Mouse (Mus musculus): Measurements from ENCODE around the gene Myo5c.

Gene Myo5c

DNA sequence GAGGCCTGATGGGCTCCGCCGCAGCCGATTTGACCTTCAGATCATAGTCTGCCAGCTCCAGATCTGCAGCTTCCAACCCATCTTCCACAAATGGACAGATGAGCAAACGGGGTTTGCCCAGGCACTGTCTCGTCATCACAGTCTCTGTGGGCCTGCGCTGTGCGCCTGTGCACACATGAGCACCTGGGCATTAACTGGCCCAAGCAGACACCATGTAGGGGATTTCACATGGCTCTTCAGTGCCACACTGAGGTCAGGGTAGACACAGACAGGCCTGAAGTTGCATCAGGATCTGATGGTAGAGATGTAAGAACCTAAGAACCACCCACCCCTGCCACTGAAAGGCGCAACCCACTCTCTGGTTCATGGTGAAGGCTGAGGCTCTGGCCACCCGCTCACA is 43.2 kb downstream of the Myo5c start:
- peak; percentile 25 for DNase-seq (ENCODE audit: low read depth, low spot score)

GRCm38 (mm10) chr9:75280814-75281213 is 49.0 kb downstream of the Myo5c start:
- peak; percentile 29 for DNase-seq (ENCODE audit: low read depth, low spot score)

GRCm38 (mm10) chr9:75282179-75282578 is 50.4 kb downstream of the Myo5c start:
- DNase-seq (ENCODE audit: low read depth, low spot score): no peak

DNA sequence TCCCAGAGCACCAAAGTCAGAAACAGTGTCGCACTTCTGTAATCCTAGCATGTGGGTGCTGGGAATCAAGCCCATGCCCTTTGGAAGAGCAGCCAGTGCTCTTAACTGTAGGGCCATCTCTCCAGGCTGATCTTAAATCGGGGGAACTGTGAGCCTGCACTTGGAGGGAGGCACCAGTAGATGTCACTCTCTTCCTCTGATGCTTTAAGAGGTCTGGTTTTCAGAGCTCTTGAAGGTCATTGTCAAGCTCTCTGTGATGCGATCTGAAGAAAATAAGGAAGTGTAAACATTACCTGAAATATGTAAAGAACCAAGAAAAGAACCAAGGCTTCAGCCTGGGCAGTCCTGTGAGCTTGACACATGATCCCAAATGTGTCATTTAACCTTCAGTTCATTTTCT is 51.0 kb downstream of the Myo5c start:
- DNase-seq (ENCODE audit: low read depth, low spot score): peak; percentile 88

- no peak for DNase-seq (ENCODE audit: low read depth, low spot score)
Measured at GRCm38 (mm10) chr9:75283636-75284035, 51.8 kb downstream of the Myo5c start.

DNA sequence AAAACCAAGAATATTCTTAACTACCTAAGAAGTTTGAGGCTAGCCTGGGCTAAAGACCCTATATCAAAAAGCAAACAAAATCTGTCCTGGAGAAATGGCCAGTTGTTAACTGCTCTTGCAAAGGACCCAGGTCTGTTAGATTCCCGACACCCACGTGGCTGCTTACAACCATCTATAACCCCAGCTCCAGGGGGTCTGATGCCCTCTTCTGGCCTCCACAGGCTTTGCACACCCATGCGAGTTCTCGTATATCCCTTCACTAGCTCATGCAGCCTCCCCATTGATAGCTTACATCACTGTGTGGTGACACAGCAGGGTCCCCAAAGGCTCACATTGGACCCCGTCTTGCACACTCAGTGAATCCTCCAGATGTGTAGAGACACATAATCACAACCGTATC is 53.5 kb downstream of the Myo5c start:
- DNase-seq (ENCODE audit: low read depth, low spot score): no peak

DNA sequence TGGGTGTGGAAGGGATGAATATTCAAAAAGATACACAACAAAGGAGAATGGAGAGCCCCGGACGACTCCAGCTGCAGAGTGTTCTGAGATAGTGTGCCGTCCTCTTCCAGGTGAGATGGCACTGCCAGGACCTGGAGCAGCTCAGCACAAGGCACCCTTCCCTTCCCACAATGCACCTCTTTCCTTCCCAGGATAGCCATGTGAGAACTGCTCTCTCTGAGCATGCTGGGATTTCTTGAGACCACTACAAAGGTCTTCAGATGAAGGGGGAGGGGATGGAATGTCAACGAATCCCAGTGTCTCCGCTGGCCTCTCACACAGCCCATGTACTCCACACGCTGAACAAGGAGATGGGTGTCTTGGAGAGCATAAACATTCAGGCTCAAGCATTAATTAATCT is 55.8 kb downstream of the Myo5c start:
- DNase-seq (ENCODE audit: low read depth, low spot score): no peak

DNA sequence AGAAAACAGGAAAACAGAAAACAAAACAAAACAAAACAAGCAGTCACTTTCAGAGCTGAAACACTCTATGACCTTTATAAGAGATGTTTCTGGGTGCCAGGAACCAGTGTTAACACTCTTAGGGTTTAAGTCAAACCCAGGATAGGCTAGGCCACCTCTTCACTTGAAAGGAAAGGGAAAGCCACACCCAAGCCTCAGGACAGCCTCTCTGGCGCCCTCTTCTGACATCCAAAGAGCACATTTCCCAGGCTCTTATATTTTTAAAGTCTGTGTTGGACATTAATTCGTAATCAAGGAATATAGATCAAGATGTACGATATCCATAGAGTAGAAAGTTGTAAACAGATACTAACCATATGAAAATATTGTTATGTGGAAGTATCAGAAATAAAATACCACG is 57.7 kb downstream of the Myo5c start:
- DNase-seq (ENCODE audit: low read depth, low spot score): peak; percentile 58

GRCm38 (mm10) chr9:75299342-75299741 is 67.5 kb downstream of the Myo5c start:
- peak; percentile 47 for DNase-seq (ENCODE audit: low read depth, low spot score)

DNA sequence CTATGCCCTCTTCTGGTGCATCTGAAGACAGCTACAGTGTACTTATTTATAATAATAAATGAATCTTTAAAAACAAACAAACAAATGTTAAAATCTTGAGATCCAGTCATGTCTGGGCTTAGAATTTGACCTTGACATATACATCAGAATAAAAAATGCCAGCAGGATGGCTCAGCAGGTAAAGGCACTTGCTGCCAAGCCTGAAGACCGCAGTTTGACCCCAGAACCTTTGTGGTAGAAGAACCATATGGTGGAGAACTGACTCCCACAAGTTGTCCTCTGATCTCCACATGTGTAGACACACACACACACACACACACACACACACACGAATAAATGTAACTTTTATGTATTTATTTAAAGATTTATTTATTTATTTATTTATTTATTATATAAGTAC is 71.2 kb downstream of the Myo5c start:
- DNase-seq (ENCODE audit: low read depth, low spot score): no peak

DNA sequence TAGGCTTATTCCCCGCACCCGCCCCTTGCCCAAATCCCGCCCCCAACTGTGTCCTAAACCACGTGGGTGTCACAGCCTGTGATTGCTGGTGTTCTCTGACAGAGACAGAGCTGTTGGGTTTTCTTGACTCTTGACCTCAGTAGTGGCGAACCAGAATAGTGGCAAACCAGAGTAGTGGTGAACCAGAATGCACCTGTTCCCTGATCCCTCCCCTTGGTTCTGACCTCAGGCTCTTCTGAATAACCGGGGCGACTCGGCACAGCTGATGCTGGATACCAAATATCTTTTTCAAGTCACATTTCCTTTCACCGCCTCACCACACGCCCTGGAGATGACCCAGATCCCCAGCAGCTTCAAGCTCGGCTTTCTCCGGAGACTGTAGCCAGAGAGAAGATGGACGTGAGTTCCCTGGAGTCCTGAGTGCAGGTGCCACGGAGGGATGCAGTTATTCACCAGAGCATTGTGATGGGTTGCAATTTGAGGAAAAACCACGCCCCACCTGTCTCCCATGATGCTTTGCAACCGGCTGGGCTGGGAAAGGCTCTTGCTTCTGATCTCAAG is 72.0 kb downstream of the Myo5c start:
- no peak for DNase-seq (ENCODE audit: low read depth, low spot score)

DNA sequence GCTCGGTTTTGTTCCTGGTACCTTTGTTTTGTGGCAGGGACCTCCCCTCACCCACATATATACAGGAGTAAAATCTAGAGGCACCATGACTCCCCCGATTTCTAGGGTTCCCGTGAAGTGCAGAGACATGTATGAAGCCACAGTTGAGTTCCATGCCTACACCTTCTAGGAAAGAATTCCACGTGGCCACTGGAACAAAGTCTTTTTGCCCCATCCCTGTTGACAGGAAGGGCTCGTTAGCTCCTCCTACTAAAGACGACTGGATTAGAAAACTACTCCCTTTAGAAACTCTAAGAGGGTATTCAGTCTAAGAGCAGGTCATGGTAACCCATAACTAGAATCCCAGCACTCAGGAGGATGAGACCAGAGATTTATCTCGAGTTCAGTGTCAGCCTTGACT is 72.5 kb downstream of the Myo5c start:
- DNase-seq (ENCODE audit: low read depth, low spot score): no peak

- DNase-seq (ENCODE audit: low read depth, low spot score): no peak
Measured at GRCm38 (mm10) chr9:75306126-75306898, 74.5 kb downstream of the Myo5c start, which contains the start of gene Gnb5. Gnb5 (plus strand) TSS chr9:75306288.

- no peak for DNase-seq (ENCODE audit: low read depth, low spot score)
Measured at GRCm38 (mm10) chr9:75307015-75307414, 75.2 kb downstream of the Myo5c start.

DNA sequence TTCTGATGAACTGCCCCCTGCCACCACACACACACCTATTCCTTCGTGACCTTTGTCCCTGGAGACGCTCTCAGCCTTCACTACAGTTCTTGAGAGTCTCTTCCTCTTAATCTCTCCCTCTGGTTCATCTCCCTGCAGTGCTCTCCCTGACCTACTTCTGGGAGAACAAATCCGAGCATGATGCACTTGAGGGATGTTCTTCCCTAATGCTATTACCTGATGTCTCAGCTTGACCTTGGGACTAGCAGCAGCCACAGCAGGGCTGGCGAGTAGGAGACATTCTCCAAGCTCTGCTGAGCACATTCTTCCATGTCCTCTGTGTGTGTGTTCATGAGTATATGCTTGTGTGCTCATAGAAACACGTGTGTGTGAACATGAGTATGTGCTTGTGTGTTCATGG is 76.8 kb downstream of the Myo5c start:
- DNase-seq (ENCODE audit: low read depth, low spot score): no peak

GRCm38 (mm10) chr9:75312008-75312407 is 80.2 kb downstream of the Myo5c start:
- DNase-seq (ENCODE audit: low read depth, low spot score): peak; percentile 86

DNA sequence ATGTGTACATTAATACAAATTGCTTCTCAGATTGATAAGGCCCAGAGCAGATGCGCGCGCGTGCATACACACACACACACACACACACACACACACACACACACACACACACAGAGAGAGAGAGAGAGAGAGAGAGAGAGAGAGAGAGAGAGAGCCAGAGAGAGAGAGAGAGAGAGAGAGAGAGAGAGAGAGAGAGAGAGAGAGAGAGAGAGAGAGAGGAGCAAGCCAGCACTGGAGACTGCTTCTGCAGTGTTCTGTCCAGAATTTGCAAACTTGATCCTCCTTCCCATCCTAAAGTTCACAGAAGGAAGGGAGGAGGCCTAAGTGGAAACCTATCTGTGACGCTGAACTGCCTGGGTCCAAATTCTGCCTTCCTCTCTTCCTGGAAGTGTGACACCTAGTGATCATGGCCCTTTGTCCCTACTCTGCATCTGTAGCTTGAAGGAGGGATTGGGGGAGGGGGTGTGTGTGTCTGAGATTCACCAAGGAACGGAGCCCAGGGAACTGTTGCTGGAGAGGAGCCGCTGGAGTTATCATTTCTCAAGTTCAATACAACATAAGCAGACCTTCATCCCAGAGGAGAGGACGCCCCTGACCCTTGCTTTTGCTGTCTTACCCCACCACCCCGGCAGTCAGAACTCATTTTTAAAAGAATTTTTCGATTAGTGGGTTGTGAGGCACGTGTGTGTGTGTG is 81.5 kb downstream of the Myo5c start:
- peak; percentile 23 for DNase-seq (ENCODE audit: low read depth, low spot score)

GRCm38 (mm10) chr9:75313832-75314516 is 82.2 kb downstream of the Myo5c start:
- DNase-seq (ENCODE audit: low read depth, low spot score): peak; percentile 56

DNA sequence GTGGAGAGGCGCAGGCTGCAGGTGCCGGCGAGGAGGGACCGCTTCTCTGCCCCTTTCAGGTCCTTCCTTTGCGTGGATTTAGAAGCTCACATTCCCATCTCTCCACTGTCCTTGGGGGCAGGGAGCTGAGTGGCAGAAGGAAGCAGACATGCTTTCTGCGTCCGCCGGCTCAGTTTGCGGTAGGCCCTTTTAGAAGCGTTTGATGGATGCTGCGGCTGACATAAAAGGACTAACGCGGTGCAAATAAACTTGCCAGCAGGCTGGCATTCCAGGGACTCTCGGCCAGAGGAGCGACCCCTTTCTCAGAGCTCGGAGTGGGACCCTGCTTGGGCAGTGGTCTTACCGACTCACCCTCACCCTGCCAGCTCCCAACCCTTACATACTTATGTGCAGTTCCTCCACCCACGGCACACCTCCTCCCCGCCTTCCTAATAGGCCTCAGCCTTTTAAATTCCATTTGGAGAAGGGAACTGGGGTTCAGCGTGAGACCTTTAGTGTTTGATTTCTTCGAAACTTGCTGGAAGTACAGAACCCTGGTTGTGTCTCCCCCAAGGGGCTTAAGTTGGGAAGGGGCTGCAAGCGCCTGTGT is 82.8 kb downstream of the Myo5c start:
- no peak for DNase-seq (ENCODE audit: low read depth, low spot score)

DNA sequence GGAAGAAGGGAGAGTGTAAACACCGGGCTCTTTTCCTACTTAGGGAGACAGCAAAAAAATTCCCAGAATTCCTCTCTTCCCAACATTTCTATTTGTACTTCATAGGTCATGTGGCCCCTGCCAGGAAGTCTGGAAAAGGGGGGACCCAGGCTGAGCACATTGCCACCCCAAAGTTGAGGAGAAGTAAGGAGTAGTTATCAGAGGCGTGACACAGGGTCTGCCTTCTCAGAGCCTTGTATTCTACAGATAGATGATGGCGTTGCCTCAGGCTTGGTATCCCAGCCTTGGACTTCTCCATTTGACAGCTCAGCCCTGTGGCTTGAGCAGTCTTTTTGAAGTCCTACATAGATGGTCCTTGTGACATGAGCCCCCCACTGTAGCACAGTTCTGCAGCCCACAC is 83.4 kb downstream of the Myo5c start:
- no peak for DNase-seq (ENCODE audit: low read depth, low spot score)

DNA sequence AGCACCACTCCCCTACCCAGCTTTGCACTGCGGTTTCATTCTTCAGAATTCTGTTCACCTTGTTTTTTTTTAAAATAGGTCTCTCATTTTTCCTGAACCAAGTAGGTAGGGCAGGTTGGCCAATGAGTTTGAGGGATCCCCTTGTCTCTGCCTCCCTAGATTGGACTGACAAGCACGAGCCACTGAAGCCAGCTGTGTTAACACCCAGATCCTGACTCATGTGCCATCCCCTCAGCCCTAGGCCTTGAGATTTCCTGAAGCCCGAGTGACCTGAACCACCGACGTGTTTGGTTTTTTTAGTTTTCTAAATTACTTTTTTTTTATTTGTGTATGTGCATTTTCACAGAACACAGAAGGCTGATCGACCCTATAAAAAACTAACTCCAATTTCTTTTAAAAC is 85.0 kb downstream of the Myo5c start:
- DNase-seq (ENCODE audit: low read depth, low spot score): no peak

- DNase-seq (ENCODE audit: low read depth, low spot score): peak; percentile 86
Measured at GRCm38 (mm10) chr9:75318196-75318595, 86.4 kb downstream of the Myo5c start.
